Mouse (Mus musculus) adrenal gland, postnatal 0 days (tissue): ENCODE data around the gene Hmcn1. TPM values are rescaled to one million over a fixed set of nuclear protein-coding genes. Genes with fewer than 3 reads are reported as not detected.

Experiments used
- polyA plus RNA-seq: library from polyadenylated mRNA; unstranded; fragments of >200 nt; fragmentation: Nextera tagmentation; extraction: Ambion mirVana; gene quantifications from 2 replicates; pipeline ENCODE4 v1.2.1, GENCODE M21; 2015

Hmcn1 gene
- 8.3 and 15.2 TPM in 2 replicates for polyA plus RNA-seq

DNA sequence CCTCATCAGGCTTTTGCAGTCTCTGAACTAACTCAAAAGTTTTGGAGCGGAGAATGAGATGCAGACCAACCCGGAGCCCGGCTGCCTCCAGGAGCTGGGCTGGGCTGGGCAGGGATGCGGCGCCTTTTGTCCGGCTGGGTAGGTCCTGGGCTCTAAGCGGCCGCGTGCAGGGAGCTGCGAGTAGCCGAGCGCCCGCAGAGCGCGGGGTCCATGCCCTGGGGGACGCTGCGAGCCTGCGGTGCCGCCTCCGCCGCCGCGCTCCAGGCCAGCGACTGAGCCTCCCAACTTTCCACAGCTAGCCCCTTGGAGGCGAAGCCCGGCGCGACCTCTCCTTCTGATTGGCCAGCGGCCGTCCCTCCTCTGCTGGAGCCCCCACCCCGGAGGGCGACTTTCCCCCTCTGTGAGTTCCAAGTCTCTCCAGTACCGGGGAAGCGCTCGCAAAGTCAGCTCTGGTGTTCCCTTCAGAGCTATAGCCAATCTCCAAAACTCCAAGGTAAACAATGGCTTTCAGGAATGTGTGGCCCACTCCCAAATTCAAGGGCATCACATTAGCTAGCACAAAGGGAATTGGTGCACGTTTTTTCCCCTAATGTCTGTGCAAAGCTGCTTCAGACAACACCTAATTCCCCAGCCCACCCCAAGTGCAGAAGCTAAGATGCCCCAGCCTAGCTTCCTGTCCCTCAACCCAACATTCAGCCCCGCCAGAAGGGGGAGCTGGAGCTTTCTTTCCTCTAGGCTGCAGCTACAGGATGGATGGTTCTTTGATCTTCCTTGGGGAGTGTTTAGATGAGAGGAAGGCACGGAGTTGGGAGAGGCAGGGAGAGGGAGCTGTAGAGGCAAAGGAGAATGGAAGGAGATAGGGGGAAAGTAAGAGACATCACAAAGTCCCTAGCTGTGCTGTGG lies at the start of gene Hmcn1:
Gene Hmcn1, minus strand, starts transcription at position 274 of the 903 bp plus-strand sequence.

Other genes with a start within 250 kb of the Hmcn1 start
- gene Gm47985, start 189.1 kb upstream of the Hmcn1 start, polyA plus RNA-seq = 0.19 TPM in 1 of 2 replicates, not detected in the other
- gene Gm8947, start 198.9 kb upstream of the Hmcn1 start, polyA plus RNA-seq = 0.08 TPM in 1 of 2 replicates, not detected in the other
- gene Gm47995, start 205.0 kb upstream of the Hmcn1 start, polyA plus RNA-seq = not detected in 2 replicates
- gene 3110040M04Rik, start 210.7 kb upstream of the Hmcn1 start, polyA plus RNA-seq = not detected in 2 replicates
- not detected in 2 replicates for gene Gm47996, start 216.7 kb upstream of the Hmcn1 start, polyA plus RNA-seq